Mouse (Mus musculus) lung, embryonic 15.5 days (tissue): ENCODE results near the gene Cldn15. TPM values are rescaled to one million over a fixed set of nuclear protein-coding genes. Genes with fewer than 3 reads are reported as not detected.

Experiments
- ATAC-seq: fragments of 200-750 bp; cut with Nextera tagmentation; 2 replicates; pipeline ENCODE4 v1.8.0; 2017; ENCODE audit warnings: moderate number of reproducible peaks, borderline replicate concordance; ENCODE audit not compliant: low FRiP score, low TSS enrichment; ENCODE audit errors: extremely low read depth
- H3K27ac ChIP-seq: fragments of 300-500 bp; sonication (generic); 2 replicates; pipeline ENCODE4 v1.5.1; 2015; ENCODE audit warnings: moderate library complexity, mild to moderate bottlenecking, inconsistent platforms
- H3K27me3 ChIP-seq: fragments of 300-500 bp; sonication (generic); 2 replicates; pipeline ENCODE4 v1.6.1; 2015; ENCODE audit warnings: inconsistent platforms
- H3K36me3 ChIP-seq: fragments of 300-500 bp; sonication (generic); 2 replicates; pipeline ENCODE4 v1.6.1; 2015; ENCODE audit warnings: inconsistent platforms
- H3K4me1 ChIP-seq: fragments of 300-500 bp; sonication (generic); 2 replicates; pipeline ENCODE4 v1.6.1; 2015; ENCODE audit warnings: inconsistent platforms
- H3K4me2 ChIP-seq: fragments of 300-500 bp; sonication (generic); 2 replicates; pipeline ENCODE4 v1.6.1; 2015; ENCODE audit warnings: inconsistent platforms, mild to moderate bottlenecking, moderate library complexity
- H3K4me3 ChIP-seq: fragments of 300-500 bp; sonication (generic); 2 replicates; pipeline ENCODE4 v1.5.1; 2015; ENCODE audit warnings: mild to moderate bottlenecking, inconsistent platforms
- H3K9ac ChIP-seq: fragments of 300-500 bp; sonication (generic); 2 replicates; pipeline ENCODE4 v1.6.1; 2015; ENCODE audit warnings: inconsistent platforms
- H3K9me3 ChIP-seq: fragments of 300-500 bp; sonication (generic); 2 replicates; pipeline ENCODE4 v1.6.1; 2016; ENCODE audit warnings: inconsistent platforms
- WGBS: fragments of 180-500 bp; shearing (Covaris S2); methylation state at CpG from one replicate; pipeline ENCODE4 v1.1.7; 2015; 5-methylcytosine and 5-hydroxymethylcytosine counted together
- polyA plus RNA-seq: library from polyadenylated mRNA; unstranded; fragments of >200 nt; fragmentation: Nextera tagmentation; extraction: Ambion mirVana; gene quantifications from 2 replicates; pipeline ENCODE4 v1.2.1, GENCODE M21; 2015

Cldn15 gene
- polyA plus RNA-seq, 1 experiment from 2014 or later = 5.1 TPM

GRCm38 (mm10) chr5:136952153-136952552, 14.3 kb upstream of the Cldn15 start:
- 70% methylated on average over 4 of the region's 4 CpGs for WGBS
- H3K27ac ChIP-seq = no peak overlapping the region
- no peak overlapping the region; the same call in 1 of the 2 replicates for H3K4me2 ChIP-seq
- H3K4me3 ChIP-seq = no peak overlapping the region
- no peaks in the 10 kb centered on the region for H3K9me3 ChIP-seq
- ATAC-seq = no peak
- H3K36me3 ChIP-seq = no peaks in the 10 kb centered on the region
- peaks cover 21% of the 10 kb centered on the region for H3K4me1 ChIP-seq
- H3K9ac ChIP-seq = no peak overlapping the region
- H3K27me3 ChIP-seq = no peaks in the 10 kb centered on the region

GRCm38 (mm10) chr5:136953015-136953414, 13.4 kb upstream of the Cldn15 start, which contains the start of gene Fis1:
Gene Fis1 (plus strand): TSS chr5:136953275.
- Histone ChIP-seq H3K4me1 (peaks cover 24% of the 10 kb centered on the region), H3K9me3 (no peaks in the 10 kb centered on the region), H3K4me3 (peak within 1 kb of the TSS; percentile 72), H3K27ac (peak within 1 kb of the TSS; percentile 76), H3K4me2 (peak within 1 kb of the TSS; percentile 73), H3K27me3 (no peaks in the 10 kb centered on the region), H3K9ac (peak within 1 kb of the TSS; percentile 80), H3K36me3 (no peaks in the 10 kb centered on the region)
- under 1% methylated on average over 23 of the region's 23 CpGs for WGBS
- ATAC-seq = peak; percentile 99

GRCm38 (mm10) chr5:136953440-136953951, 12.9 kb upstream of the Cldn15 start:
- H3K4me3 ChIP-seq = peak overlapping the region; percentile 72
- peaks cover 26% of the 10 kb centered on the region for H3K4me1 ChIP-seq
- peak overlapping the region; percentile 73 for H3K4me2 ChIP-seq
- H3K9ac ChIP-seq = peak overlapping the region; percentile 80
- no peaks in the 10 kb centered on the region for H3K36me3 ChIP-seq
- peak overlapping the region; percentile 76 for H3K27ac ChIP-seq
- no peaks in the 10 kb centered on the region for H3K27me3 ChIP-seq
- 1% methylated on average over 12 of the region's 12 CpGs for WGBS
- H3K9me3 ChIP-seq = no peaks in the 10 kb centered on the region
- no peak for ATAC-seq

- no peak for ATAC-seq
- WGBS = 71% methylated on average over 4 of the region's 4 CpGs
- no peaks in the 10 kb centered on the region for H3K9me3 ChIP-seq
- no peaks in the 10 kb centered on the region for H3K27me3 ChIP-seq
- no peaks in the 10 kb centered on the region for H3K36me3 ChIP-seq
- H3K27ac ChIP-seq = no peak overlapping the region
- H3K4me2 ChIP-seq = no peak overlapping the region
- H3K4me1 ChIP-seq = peaks cover 38% of the 10 kb centered on the region
- no peak overlapping the region for H3K9ac ChIP-seq
- no peak overlapping the region for H3K4me3 ChIP-seq
Measured at GRCm38 (mm10) chr5:136955622-136956021, 10.8 kb upstream of the Cldn15 start.

- Histone ChIP-seq H3K36me3 (no peaks in the 10 kb centered on the region), H3K4me3 (no peak overlapping the region), H3K9ac (no peak overlapping the region), H3K4me1 (peaks cover 47% of the 10 kb centered on the region), H3K27ac (0 out of 2 replicates have a peak overlapping the region, but pooled peaks have one; percentile 3), H3K4me2 (no peak overlapping the region), H3K27me3 (no peaks in the 10 kb centered on the region), H3K9me3 (no peaks in the 10 kb centered on the region)
- 70% methylated on average over 1 of the region's 1 CpGs for WGBS
- ATAC-seq = no peak
Measured at GRCm38 (mm10) chr5:136957250-136957649, 9.2 kb upstream of the Cldn15 start.

GRCm38 (mm10) chr5:136958991-136959605, 7.3 kb upstream of the Cldn15 start:
- Histone ChIP-seq H3K4me2 (no peak overlapping the region; the same call in 1 of the 2 replicates), H3K36me3 (peaks cover 11% of the 10 kb centered on the region; the same call in 1 of the 2 replicates), H3K4me1 (peaks cover 45% of the 10 kb centered on the region), H3K27ac (peak overlapping the region; percentile 91), H3K4me3 (no peak overlapping the region), H3K9me3 (no peaks in the 10 kb centered on the region), H3K27me3 (no peaks in the 10 kb centered on the region), H3K9ac (no peak overlapping the region)
- WGBS = 43% methylated on average over 5 of the region's 5 CpGs
- 0 out of 2 replicates have a peak, but pooled peaks have one; percentile 4 for ATAC-seq

GRCm38 (mm10) chr5:136960053-136960452, 6.4 kb upstream of the Cldn15 start:
- no peaks in the 10 kb centered on the region for H3K27me3 ChIP-seq
- no peak for ATAC-seq
- 85% methylated on average over 6 of the region's 6 CpGs for WGBS
- H3K9ac ChIP-seq = no peak overlapping the region
- no peak overlapping the region for H3K4me3 ChIP-seq
- H3K27ac ChIP-seq = peak overlapping the region; percentile 91; the same call in 1 of the 2 replicates
- H3K4me1 ChIP-seq = peaks cover 39% of the 10 kb centered on the region
- no peak overlapping the region for H3K4me2 ChIP-seq
- no peaks in the 10 kb centered on the region for H3K9me3 ChIP-seq
- H3K36me3 ChIP-seq = peaks cover 20% of the 10 kb centered on the region

- peaks cover 52% of the 10 kb centered on the region for H3K4me1 ChIP-seq
- H3K4me3 ChIP-seq = peak overlapping the region; percentile 69
- H3K27me3 ChIP-seq = no peaks in the 10 kb centered on the region
- peak overlapping the region; percentile 68 for H3K9ac ChIP-seq
- 28% methylated on average over 5 of the region's 5 CpGs for WGBS
- no peaks in the 10 kb centered on the region for H3K9me3 ChIP-seq
- H3K4me2 ChIP-seq = peak overlapping the region; percentile 67
- ATAC-seq = peak; percentile 21
- H3K27ac ChIP-seq = peak overlapping the region; percentile 76
- peaks cover 23% of the 10 kb centered on the region for H3K36me3 ChIP-seq
Measured at GRCm38 (mm10) chr5:136961334-136961982, 5.0 kb upstream of the Cldn15 start.

GRCm38 (mm10) chr5:136961983-136962461, 4.4 kb upstream of the Cldn15 start:
- Histone ChIP-seq H3K9ac (peak overlapping the region; percentile 68), H3K27ac (peak overlapping the region; percentile 76), H3K4me1 (peaks cover 53% of the 10 kb centered on the region), H3K4me2 (peak overlapping the region; percentile 67), H3K27me3 (no peaks in the 10 kb centered on the region), H3K9me3 (no peaks in the 10 kb centered on the region), H3K4me3 (peak overlapping the region; percentile 69), H3K36me3 (peaks cover 23% of the 10 kb centered on the region)
- peak; percentile 90 for ATAC-seq
- WGBS = under 1% methylated on average over 20 of the region's 20 CpGs

- H3K4me1 ChIP-seq = peaks cover 54% of the 10 kb centered on the region
- no peaks in the 10 kb centered on the region for H3K27me3 ChIP-seq
- no peaks in the 10 kb centered on the region for H3K9me3 ChIP-seq
- H3K27ac ChIP-seq = peak overlapping the region; percentile 76
- peak overlapping the region; percentile 68 for H3K9ac ChIP-seq
- peak overlapping the region; percentile 69 for H3K4me3 ChIP-seq
- peaks cover 23% of the 10 kb centered on the region for H3K36me3 ChIP-seq
- whole genome bisulfite sequencing = 1% methylated on average over 10 of the region's 10 CpGs
- ATAC-seq = peak; percentile 49; the same call in 1 of the 2 replicates
- peak overlapping the region; percentile 67 for H3K4me2 ChIP-seq
Measured at GRCm38 (mm10) chr5:136962501-136962900, 3.9 kb upstream of the Cldn15 start.

- peak overlapping the region; percentile 76; the same call in 1 of the 2 replicates for H3K27ac ChIP-seq
- WGBS = 69% methylated on average over 8 of the region's 8 CpGs
Measured at GRCm38 (mm10) chr5:136962966-136963540, 3.4 kb upstream of the Cldn15 start.

More at GRCm38 (mm10) chr5:136962966-136963540, 3.4 kb upstream of the Cldn15 start:
- no peak for ATAC-seq
- Histone ChIP-seq H3K9me3 (no peaks in the 10 kb centered on the region), H3K36me3 (peaks cover 23% of the 10 kb centered on the region), H3K9ac (peak overlapping the region; percentile 68; the same call in 1 of the 2 replicates), H3K4me3 (peak overlapping the region; percentile 69), H3K4me1 (peaks cover 58% of the 10 kb centered on the region), H3K4me2 (peak overlapping the region; percentile 67), H3K27me3 (no peaks in the 10 kb centered on the region)
